Mouse (Mus musculus) WW6 (cell line): ENCODE data around the gene 2010003K11Rik.

Experiments used
- DNase-seq: peaks from one replicate; pipeline ENCODE4 v3.0.0-alpha.2; 2013; ENCODE audit warnings: low read depth, low spot score

The 2010003K11Rik gene

GRCm38 (mm10) chr19:4497263-4497973 is 965 bp downstream of the 2010003K11Rik start:
- no peak for DNase-seq

DNA sequence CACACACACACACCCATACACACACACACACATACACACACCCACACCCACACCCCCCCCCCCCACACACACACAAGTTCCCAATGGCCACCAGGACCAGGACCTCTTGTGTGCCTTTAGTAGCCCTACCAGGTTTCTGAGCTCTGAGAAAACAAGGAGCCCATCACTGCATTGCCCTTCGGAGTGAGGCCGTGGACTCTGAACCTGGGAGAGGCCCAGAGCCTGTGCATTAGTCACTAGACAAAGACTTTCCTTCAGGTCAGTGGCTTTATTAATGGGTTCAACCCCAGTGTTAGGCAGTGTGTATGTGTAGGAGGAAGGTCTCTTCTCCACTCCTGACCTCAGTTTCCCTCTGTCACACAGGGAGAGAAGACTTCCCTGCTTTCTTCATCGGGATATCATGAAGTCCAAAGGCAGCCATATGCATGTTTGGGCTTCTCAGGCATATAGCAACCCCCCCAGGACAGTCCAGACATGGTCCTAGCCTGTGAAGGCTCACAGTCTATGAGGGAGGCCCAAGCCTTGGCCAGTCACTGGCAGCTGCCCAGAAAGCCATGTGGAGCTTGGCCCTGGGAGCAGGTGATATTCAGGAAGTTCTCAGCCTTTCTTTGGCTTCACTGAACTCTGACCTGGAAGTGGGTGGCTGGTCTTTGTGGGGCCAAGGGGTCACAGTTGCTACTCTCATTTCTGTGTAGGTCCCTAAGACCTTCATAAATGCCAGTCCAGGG is 1.7 kb downstream of the 2010003K11Rik start:
- DNase-seq, result no peak

DNA sequence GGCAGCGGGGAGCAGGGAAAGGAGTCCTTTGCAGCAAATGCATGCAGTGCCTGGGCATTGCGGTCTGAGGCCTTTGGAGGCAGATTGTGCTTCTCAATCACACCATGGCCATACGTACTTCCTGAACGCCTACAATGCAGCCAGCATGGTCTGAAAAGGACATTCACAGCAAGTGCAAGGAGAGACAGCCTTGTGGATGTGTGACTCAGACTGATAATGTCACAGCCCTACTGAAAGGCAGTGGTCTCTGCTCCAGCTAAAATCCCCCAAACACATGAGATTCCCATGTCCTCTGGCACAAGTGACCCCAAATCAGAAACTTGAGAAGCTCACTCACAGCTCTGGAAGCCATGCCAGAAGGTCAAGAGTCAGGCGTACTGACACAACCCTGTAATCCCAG is 2.6 kb downstream of the 2010003K11Rik start:
- DNase-seq, result no peak

DNA sequence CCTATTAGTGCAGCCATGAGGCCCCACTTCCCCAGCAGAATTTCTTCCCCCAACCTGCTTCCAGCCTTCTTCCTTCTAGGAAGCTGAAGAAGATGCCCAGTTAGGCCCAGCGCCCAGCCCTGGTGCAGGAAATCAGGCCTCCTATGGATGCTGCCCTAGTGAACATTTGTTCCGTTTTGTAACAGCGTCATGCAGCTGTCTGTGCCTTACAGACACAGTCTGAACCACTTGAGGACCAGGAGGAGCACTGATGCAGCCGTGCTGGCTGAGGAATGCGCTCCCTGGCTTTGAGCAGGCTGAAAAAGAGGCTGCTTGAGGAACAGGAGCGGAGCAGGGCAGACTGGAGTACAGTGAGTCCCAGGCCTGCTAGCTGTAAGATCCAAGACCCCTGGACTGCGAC is 3.7 kb downstream of the 2010003K11Rik start:
- no peak for DNase-seq

- no peak for DNase-seq
Measured at GRCm38 (mm10) chr19:4492526-4493296, 5.7 kb downstream of the 2010003K11Rik start.

- DNase-seq, result no peak
Measured at GRCm38 (mm10) chr19:4491080-4491695, 7.2 kb downstream of the 2010003K11Rik start.

- DNase-seq, result no peak
Measured at GRCm38 (mm10) chr19:4487877-4488276, 10.5 kb downstream of the 2010003K11Rik start.

DNA sequence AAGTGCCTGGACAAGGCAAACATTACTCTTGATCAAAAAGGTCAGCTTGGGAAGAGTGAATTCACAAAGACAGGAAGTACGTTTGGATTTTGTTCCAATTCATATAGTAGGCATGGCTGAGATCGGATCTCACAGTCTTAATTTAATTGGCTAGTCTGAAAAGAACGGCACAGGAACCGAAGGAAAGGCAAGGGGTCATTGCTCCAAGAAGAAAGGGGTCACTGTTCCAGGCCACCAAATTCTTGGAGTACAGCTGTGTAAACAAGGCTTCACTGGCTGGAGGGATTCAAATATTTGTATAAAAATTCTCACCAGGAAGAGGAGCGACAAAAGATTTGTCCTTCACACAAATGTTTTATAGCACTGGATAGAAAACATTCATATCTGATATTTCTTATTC is 13.4 kb downstream of the 2010003K11Rik start:
- DNase-seq, result no peak

GRCm38 (mm10) chr19:4482111-4482859 is 16.1 kb downstream of the 2010003K11Rik start:
- no peak for DNase-seq

- DNase-seq, result no peak
Measured at GRCm38 (mm10) chr19:4481326-4481725, 17.1 kb downstream of the 2010003K11Rik start.

DNA sequence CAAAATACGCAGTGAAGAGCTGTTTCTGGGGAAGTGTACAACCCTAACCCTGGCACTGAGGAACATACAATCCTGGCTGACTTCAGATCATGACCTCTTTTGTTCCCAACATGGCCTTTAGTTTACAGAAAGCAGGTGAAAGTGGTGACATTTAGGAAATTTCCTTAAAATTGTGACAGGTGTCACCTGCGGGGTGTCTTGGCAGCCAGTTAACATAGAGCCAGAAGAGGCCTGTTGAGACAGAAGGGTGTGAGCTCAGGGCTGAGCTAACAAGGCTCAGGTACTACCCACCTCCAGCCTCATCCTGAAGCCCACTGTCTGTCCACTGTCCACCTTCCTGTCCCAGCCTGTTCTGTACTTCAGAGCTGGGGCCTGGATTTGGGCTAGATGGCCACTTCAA is 18.3 kb downstream of the 2010003K11Rik start:
- DNase-seq, result no peak

GRCm38 (mm10) chr19:4478190-4478516 is 20.2 kb downstream of the 2010003K11Rik start:
- DNase-seq, result no peak

DNA sequence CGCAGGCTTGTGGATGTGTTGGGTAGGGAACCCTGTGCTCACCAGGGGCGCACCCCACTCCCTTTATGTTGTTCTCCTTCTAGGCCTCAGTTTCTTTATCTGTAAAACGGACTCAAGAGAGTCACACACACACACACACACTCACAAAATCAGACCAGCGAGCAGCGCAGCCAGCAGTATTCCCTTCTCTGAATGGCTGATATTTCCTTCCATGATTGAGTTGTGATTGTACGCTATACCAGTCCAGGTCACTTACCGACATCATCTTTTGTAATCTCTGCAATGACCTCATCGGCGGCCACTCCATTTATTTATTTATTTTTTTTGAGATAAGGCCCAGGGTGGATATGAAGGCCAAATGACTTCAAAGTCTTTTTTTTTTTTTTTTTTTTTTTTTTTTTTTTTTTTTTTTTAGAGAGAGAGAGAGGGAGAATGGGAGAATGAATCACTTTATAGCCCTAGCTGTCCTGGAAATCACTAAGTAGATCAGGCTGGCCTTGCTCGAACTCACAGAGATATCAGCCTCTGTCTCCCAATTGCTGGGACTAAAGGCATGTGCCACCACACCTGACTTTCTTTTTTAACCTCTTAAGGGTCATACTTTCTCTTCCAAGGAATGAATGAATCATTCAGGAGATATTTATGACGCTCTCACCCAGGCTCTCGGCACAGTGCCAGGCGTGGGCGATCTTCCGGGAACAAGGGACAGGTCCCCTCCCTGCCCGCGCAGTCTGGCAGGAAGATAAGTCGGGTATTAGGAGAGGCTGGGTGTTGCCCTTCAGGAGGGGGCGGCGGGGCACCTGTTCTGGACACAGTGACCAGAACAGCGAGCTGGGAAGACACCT is 20.8 kb downstream of the 2010003K11Rik start, which contains the start of gene Syt12:
Gene Syt12 (minus strand): TSS at position 103 of the 845 bp plus-strand sequence.
- DNase-seq, result no peak

- DNase-seq, result no peak
Measured at GRCm38 (mm10) chr19:4476601-4477257, 21.7 kb downstream of the 2010003K11Rik start.

- no peak for DNase-seq
Measured at GRCm38 (mm10) chr19:4475224-4475925, 23.0 kb downstream of the 2010003K11Rik start.

- no peak for DNase-seq
Measured at GRCm38 (mm10) chr19:4474739-4475138, 23.6 kb downstream of the 2010003K11Rik start.

DNA sequence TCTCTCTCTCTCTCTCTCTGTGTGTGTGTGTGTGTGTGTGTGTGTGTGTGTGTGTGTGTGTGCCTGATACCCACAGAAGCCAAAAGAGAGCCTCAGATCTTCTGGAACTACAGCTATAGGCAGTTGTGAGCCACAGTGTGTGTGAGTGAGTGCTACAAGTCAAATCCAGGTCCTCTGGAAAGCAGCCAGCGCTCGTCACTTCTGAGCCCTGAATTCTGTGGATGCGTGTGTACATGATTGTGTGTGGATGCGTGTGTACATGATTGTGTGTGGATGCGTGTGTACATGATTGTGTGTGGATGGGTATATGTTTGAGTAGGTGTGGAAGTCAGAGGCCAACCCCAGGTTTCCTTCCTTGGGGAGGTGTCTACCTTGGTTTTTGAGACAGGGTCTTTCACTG is 24.8 kb downstream of the 2010003K11Rik start:
- no peak for DNase-seq

GRCm38 (mm10) chr19:4468363-4468762 is 30.0 kb downstream of the 2010003K11Rik start:
- DNase-seq, result no peak

DNA sequence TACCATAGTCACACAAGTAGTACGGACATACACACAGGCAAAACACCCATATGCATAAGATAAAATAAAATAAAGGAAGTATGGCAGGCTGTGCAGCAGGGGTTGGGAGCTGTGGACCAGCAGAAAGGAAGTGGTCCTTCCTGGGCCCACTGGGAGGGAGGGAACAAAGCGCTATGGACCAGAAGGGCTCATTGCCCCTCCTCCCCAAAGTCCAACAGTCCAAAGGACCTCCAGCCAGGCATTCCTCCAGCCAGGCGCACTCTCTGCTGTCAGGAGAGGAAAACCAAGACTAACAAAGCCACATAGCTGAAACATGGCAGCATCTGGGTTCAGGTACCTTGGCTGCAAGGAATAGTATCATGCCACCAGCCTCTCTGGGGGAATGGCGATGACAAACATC is 33.7 kb downstream of the 2010003K11Rik start:
- DNase-seq, result no peak
